Mouse (Mus musculus): ENCODE results near the gene Ncor2. TPM values are rescaled to one million over a fixed set of nuclear protein-coding genes. Genes with fewer than 3 reads are reported as not detected.

Ncor2 gene
- polyA plus RNA-seq, 1 experiment from 2014 or later: 34.9 TPM

GRCm38 (mm10) chr5:125057555-125058266 is 121.3 kb downstream of the Ncor2 start:
- no peak for ATAC-seq (ENCODE audit: low FRiP score, low read depth)
- H3K27ac ChIP-seq: peak overlapping the region; percentile 66
- no peaks in the 10 kb centered on the region for H3K27me3 ChIP-seq
- H3K4me3 ChIP-seq: peak overlapping the region; percentile 32
- H3K9ac ChIP-seq: peak overlapping the region; percentile 64
- H3K4me2 ChIP-seq (replicated peaks): peak overlapping the region; percentile 65
- H3K36me3 ChIP-seq: peaks cover 49% of the 10 kb centered on the region
- 13% methylated on average over 29 of the region's 29 CpGs for WGBS
- no peaks in the 10 kb centered on the region for H3K9me3 ChIP-seq
- H3K4me1 ChIP-seq: peaks cover 71% of the 10 kb centered on the region

- peak overlapping the region; percentile 32 for H3K4me3 ChIP-seq
- no peaks in the 10 kb centered on the region for H3K9me3 ChIP-seq
- peak overlapping the region; percentile 64 for H3K9ac ChIP-seq
- H3K36me3 ChIP-seq: peaks cover 53% of the 10 kb centered on the region
- peak overlapping the region; percentile 66 for H3K27ac ChIP-seq
- peaks cover 72% of the 10 kb centered on the region for H3K4me1 ChIP-seq
- ATAC-seq (ENCODE audit: low FRiP score, low read depth): peak; percentile 39
- H3K4me2 ChIP-seq (replicated peaks): peak overlapping the region; percentile 65
- no peaks in the 10 kb centered on the region for H3K27me3 ChIP-seq
- WGBS: 11% methylated on average over 19 of the region's 19 CpGs
Measured at GRCm38 (mm10) chr5:125056696-125057554, 122.1 kb downstream of the Ncor2 start.

- Histone ChIP-seq H3K9ac (peak overlapping the region; percentile 64; the same call in 1 of the 2 replicates), H3K4me2 (replicated peaks) (peak overlapping the region; percentile 65), H3K9me3 (no peaks in the 10 kb centered on the region), H3K36me3 (peaks cover 54% of the 10 kb centered on the region), H3K27me3 (no peaks in the 10 kb centered on the region), H3K4me1 (peaks cover 72% of the 10 kb centered on the region), H3K4me3 (peak overlapping the region; percentile 32), H3K27ac (peak overlapping the region; percentile 66; the same call in 1 of the 2 replicates)
- ATAC-seq (ENCODE audit: low FRiP score, low read depth): no peak
- 13% methylated on average over 6 of the region's 6 CpGs for WGBS
Measured at GRCm38 (mm10) chr5:125056331-125056695, 122.7 kb downstream of the Ncor2 start.

DNA sequence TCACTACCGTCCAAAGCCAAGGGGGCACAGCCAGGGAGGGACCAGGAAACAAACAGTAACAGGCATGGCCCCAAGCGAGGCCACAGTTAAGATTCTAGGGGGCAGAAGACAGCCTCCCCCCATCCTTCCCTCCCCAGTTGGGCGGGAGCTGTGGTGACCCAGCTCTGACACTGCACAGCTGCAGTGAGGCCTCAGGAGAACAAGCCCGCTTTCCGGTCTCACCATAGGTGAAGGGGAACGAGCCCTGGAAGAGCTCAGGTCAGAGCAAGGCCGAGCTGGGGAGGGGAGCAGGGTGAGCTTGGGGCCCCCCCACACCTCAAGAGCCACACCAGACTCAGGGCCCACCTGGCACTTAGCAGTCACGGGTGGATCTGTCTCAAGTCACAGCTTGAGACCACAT is 123.1 kb downstream of the Ncor2 start:
- no peaks in the 10 kb centered on the region for H3K27me3 ChIP-seq
- H3K9ac ChIP-seq: peak overlapping the region; percentile 64; the same call in 1 of the 2 replicates
- no peak for ATAC-seq (ENCODE audit: low FRiP score, low read depth)
- H3K4me2 ChIP-seq (replicated peaks): peak overlapping the region; percentile 65
- 25% methylated on average over 8 of the region's 8 CpGs for WGBS
- no peaks in the 10 kb centered on the region for H3K9me3 ChIP-seq
- peaks cover 72% of the 10 kb centered on the region for H3K4me1 ChIP-seq
- H3K36me3 ChIP-seq: peaks cover 54% of the 10 kb centered on the region
- H3K27ac ChIP-seq: peak overlapping the region; percentile 66; the same call in 1 of the 2 replicates
- peak overlapping the region; percentile 32; the same call in 1 of the 2 replicates for H3K4me3 ChIP-seq

- Histone ChIP-seq H3K27me3 (no peaks in the 10 kb centered on the region), H3K27ac (no peak overlapping the region), H3K36me3 (peaks cover 69% of the 10 kb centered on the region), H3K4me3 (no peak overlapping the region), H3K9me3 (no peaks in the 10 kb centered on the region), H3K9ac (no peak overlapping the region), H3K4me2 (replicated peaks) (no peak overlapping the region), H3K4me1 (peaks cover 51% of the 10 kb centered on the region)
- ATAC-seq (ENCODE audit: low FRiP score, low read depth): no peak
- WGBS: 91% methylated on average over 7 of the region's 7 CpGs
Measured at GRCm38 (mm10) chr5:125053661-125054060, 125.4 kb downstream of the Ncor2 start.

GRCm38 (mm10) chr5:125052603-125053488 is 126.2 kb downstream of the Ncor2 start:
- Histone ChIP-seq H3K36me3 (peaks cover 78% of the 10 kb centered on the region), H3K4me3 (no peak overlapping the region), H3K4me2 (replicated peaks) (no peak overlapping the region), H3K4me1 (peaks cover 43% of the 10 kb centered on the region), H3K9me3 (no peaks in the 10 kb centered on the region), H3K9ac (peak overlapping the region; percentile 31), H3K27me3 (no peaks in the 10 kb centered on the region), H3K27ac (0 out of 2 replicates have a peak overlapping the region, but pooled peaks have one; percentile 15)
- ATAC-seq (ENCODE audit: low FRiP score, low read depth): no peak
- WGBS: 59% methylated on average over 23 of the region's 23 CpGs

DNA sequence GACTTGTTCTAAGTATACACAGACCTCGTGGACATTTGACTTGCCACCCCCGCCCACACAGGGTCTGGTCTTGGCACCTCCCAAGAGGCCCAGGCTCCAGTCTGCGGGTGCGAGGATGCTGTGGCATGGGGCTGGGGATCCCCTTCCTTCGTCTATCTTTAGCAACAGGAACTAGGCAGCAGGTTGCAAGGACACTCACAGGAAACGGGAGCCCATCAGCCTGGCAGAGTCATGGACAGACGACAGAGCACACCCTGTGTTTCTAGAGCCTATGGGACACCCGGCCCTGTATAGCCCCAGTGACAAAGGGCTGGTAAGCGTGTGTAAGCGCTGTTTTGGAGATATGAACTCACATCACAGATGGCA is 126.8 kb downstream of the Ncor2 start:
- Histone ChIP-seq H3K36me3 (peaks cover 84% of the 10 kb centered on the region), H3K27ac (0 out of 2 replicates have a peak overlapping the region, but pooled peaks have one; percentile 15), H3K4me1 (peaks cover 37% of the 10 kb centered on the region), H3K4me3 (no peak overlapping the region), H3K9ac (peak overlapping the region; percentile 25; the same call in 1 of the 2 replicates), H3K4me2 (replicated peaks) (no peak overlapping the region), H3K9me3 (no peaks in the 10 kb centered on the region), H3K27me3 (no peaks in the 10 kb centered on the region)
- ATAC-seq (ENCODE audit: low FRiP score, low read depth): no peak
- WGBS: 79% methylated on average over 10 of the region's 10 CpGs

DNA sequence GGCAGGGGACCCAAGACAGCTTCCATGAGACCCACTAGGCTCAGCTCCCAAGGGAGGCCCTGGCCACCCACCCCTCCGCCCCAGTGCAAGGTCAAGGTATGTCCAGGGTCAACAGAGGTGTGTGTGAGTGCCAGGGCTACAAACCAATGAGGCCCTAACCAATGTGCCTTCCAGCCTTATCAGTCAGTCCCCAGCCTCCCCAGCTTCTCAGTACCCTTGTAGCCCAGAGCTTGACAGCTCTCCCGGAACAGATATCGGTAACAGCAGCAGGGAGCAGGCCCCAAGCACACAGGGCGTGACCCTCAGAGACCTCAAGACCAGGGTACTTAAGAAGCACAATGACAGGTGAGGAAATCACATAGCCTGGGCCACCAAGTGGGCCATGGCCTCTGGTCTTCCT is 129.5 kb downstream of the Ncor2 start:
- no peaks in the 10 kb centered on the region for H3K9me3 ChIP-seq
- H3K4me1 ChIP-seq: 0 out of 2 replicates have a peak, but pooled peaks cover 11% of the 10 kb centered on the region
- H3K4me2 ChIP-seq (replicated peaks): no peak overlapping the region
- H3K27ac ChIP-seq: no peak overlapping the region
- ATAC-seq (ENCODE audit: low FRiP score, low read depth): no peak
- H3K36me3 ChIP-seq: peaks cover 97% of the 10 kb centered on the region
- H3K27me3 ChIP-seq: no peaks in the 10 kb centered on the region
- H3K9ac ChIP-seq: no peak overlapping the region
- no peak overlapping the region for H3K4me3 ChIP-seq
- WGBS: 88% methylated on average over 4 of the region's 4 CpGs

- H3K9ac ChIP-seq: no peak overlapping the region
- ATAC-seq (ENCODE audit: low FRiP score, low read depth): no peak
- H3K4me3 ChIP-seq: no peak overlapping the region
- peaks cover 97% of the 10 kb centered on the region for H3K36me3 ChIP-seq
- 81% methylated on average over 5 of the region's 5 CpGs for WGBS
- H3K4me2 ChIP-seq (replicated peaks): no peak overlapping the region
- no peaks in the 10 kb centered on the region for H3K9me3 ChIP-seq
- H3K4me1 ChIP-seq: no peaks in the 10 kb centered on the region
- no peak overlapping the region for H3K27ac ChIP-seq
- no peaks in the 10 kb centered on the region for H3K27me3 ChIP-seq
Measured at GRCm38 (mm10) chr5:125046436-125046835, 132.6 kb downstream of the Ncor2 start.

GRCm38 (mm10) chr5:125045202-125045601 is 133.8 kb downstream of the Ncor2 start:
- WGBS: 77% methylated on average over 5 of the region's 5 CpGs
- no peak overlapping the region for H3K9ac ChIP-seq
- ATAC-seq (ENCODE audit: low FRiP score, low read depth): no peak
- no peak overlapping the region for H3K27ac ChIP-seq
- H3K36me3 ChIP-seq: peaks cover 99% of the 10 kb centered on the region
- H3K9me3 ChIP-seq: no peaks in the 10 kb centered on the region
- H3K4me2 ChIP-seq (replicated peaks): no peak overlapping the region
- H3K4me1 ChIP-seq: peaks cover 7% of the 10 kb centered on the region
- no peak overlapping the region for H3K4me3 ChIP-seq
- H3K27me3 ChIP-seq: no peaks in the 10 kb centered on the region

GRCm38 (mm10) chr5:125043448-125043847 is 135.6 kb downstream of the Ncor2 start:
- Histone ChIP-seq H3K4me1 (peaks cover 10% of the 10 kb centered on the region), H3K9ac (no peak overlapping the region), H3K4me2 (replicated peaks) (no peak overlapping the region), H3K4me3 (no peak overlapping the region), H3K27me3 (no peaks in the 10 kb centered on the region), H3K9me3 (no peaks in the 10 kb centered on the region), H3K27ac (no peak overlapping the region), H3K36me3 (peaks cover 99% of the 10 kb centered on the region)
- WGBS: 91% methylated on average over 6 of the region's 6 CpGs
- no peak for ATAC-seq (ENCODE audit: low FRiP score, low read depth)

Measured in limb, embryonic 13.5 days (tissue).